Mouse (Mus musculus): Measurements from ENCODE around the gene Gatad2a.
A peak's percentile ranks its signal among the peaks of the same experiment; 100 is the strongest.
"Not testable (repeated sequence)": the region's sequence is repeated elsewhere in the genome, so short reads cannot be mapped to it uniquely, and the experiment has no call there.

Gene Gatad2a

DNA sequence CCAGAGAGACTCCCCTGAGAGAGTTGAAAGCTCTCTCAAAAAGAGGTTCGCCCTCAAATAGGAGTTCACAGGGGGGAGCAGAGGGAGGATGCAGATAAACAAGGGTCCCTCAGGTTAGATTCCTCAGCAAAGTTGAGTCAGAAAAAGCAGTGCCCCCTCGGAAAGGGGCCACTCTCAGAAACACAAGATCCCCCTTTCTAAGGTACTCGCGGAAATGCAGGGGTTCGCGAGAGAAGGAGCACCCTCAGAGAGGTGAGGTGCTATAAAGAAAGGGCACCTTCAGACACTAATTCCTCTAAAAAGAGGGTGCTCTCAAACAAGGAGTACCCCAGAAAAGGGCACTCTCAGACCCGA lies 785 bp downstream of the Gatad2a start:
- DNase-seq (ENCODE audit: low spot score in 2 of 2): no peak

DNA sequence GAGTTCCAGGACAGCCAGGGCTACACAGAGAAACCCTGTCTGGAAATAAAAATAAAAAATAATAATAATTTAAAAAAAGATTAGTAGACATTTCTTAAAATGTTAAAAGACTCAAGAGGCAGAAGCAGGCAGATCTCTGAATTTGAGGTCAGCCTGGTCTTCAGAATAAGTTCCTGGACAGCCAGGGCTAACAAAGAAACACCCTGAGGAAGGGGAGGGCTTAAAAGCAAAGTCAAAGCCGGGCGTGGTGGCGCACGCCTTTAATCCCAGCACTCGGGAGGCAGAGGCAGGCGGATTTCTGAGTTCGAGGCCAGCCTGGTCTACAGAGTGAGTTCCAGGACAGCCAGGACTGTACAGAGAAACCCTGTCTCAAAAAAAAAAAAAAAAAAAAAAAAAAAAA lies 7.2 kb downstream of the Gatad2a start:
- not testable (repeated sequence) for DNase-seq (ENCODE audit: low spot score in 2 of 2)

DNA sequence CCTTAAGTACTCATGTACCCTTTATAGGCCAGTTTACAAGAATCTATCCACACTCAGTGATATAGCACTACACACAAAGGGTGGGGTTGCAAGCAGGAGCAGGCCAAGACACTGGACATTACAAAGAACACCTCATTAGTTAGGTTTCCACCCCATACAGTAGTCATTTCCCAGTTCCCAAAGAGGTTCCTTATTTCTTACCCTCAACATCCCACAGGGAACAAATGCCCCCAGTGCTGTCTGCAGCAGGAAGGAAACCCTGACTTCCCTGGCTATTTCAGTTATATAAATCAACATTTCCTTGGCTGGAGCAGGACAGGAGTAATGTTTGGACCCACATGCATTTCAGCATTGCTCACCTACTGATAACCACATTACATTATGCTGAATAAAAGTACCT lies 8.4 kb downstream of the Gatad2a start:
- DNase-seq (ENCODE audit: low spot score in 2 of 2): no peak

DNA sequence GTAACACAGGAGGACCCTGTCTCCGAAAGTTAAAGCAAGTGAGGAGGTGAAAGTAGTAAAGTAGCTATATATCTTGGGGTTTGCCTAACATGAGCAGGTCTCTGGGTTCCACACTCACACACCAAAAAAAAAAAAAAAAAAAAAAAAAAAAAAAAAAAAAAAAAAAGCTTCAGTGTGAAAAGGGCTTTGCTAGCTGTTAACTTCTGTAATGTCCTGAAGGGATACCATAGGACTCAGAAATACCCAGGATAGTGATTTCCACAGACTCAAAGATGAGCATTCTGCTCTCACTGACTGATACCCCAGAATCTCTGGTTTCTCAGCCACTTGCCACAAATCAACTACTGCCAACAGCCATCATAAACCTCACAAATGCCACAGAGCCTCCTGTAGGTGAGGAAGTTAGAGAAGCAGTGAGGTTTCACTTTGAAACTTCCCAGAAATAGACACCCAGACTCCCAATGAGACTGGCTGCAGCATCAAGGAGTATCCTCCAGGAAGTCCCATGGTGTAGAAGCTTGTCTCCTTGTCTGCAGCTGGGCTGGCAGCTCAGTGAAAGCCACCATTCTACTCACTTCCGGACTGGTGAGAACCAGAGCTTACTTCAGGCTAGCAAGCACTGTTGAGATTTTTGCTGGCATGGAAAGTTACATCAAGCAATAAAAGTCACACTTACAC lies 11.2 kb downstream of the Gatad2a start:
- DNase-seq (ENCODE audit: low spot score in 2 of 2): no peak

DNA sequence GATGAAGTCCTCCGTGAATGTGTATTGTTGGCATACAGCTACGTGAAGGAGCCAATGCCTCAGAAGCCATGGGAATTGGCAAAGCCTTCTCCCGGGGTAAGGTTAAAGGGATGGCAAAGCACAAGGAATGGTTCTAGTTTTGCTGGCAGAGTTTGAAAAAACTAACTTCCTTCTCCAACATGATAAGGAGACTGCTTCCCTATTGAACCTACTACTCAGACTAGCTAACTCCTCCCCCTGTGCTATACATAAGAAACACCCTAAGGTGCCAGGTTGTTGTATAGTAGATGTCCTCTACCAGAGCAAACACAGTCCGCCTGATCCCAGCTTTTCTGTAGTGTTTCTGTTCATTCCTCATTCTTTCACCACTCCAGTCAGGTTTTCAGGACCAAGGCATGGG lies 17.7 kb downstream of the Gatad2a start:
- no peak for DNase-seq (ENCODE audit: low spot score in 2 of 2)

DNA sequence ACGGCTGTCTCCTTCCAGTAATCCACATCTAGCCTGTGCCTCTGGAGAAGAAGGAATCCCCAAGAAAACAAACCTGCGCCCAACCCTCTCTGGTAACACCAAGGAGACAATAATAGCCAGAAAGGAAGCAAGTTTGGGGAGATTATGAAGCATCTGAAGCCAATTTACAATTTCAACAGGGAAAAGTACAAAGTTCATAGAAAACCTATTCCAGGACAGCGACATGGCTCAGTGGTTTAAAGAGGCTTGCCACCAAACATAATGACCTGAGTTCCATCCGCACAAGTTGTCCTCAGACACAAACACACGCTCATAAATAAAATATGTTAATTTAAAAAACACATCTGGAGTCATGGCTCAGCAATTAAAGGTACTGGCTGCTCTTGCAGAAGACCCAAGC lies 21.4 kb downstream of the Gatad2a start:
- no peak for DNase-seq (ENCODE audit: low spot score in 2 of 2)

DNA sequence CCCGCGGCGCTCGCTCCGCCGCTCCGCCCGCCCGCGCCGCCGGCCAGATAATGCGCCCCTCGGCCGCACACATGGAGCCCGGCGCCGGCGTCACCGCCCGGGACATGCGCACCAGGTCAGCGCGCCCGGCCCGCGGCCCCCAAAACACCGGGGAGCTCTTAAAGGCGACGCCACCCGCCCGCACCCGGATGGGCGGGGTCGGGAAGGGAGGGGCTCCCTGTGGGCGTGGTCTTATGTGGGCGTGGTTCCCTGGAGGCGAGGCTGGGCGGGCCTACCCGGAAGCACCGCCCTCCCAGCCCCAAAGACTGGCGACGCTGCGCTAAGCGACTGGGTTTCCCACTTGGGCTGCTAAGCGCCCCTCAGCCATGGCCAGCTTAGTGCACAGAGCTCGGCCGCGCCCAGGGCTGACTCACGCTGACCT lies 22.0 kb downstream of the Gatad2a start:
- DNase-seq (ENCODE audit: low spot score in 2 of 2): peak; percentile 85 to 89

DNA sequence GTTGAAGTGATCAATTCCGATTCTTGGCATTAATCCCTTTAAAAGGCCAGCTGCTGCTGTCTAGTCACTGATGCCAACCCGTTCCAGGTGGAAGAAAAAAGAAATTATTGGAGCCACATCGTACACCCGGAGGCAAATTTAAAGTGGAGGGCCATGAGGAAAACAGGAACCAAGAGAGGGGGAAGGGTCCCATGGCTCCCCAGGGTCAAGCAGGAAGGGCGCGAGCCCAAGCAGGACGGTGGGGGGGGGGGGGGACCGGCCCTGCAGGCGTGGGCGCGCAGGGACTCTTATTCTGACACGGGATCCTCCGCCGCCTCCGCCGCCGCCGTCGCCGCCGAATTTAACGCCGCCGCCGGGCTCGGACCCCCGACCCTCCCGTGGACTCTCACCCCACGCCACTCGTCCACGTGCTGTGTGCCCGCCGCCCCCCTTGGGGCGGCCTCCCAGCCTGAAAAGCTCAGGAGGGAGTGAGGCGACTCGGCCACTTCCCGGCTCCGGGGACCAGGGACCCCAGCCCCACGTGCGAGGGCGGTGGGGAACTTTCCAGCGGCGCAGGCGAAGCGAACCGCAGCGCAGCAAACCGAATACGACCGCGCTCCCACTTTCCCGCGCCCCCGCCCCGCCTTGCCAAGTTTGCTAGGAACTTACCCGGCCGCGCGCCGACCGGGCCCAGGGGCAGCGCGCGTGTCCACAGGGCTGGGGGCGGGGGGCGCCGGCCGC lies 22.6 kb downstream of the Gatad2a start:
- peak; percentile 8 to 13 for DNase-seq (ENCODE audit: low spot score in 2 of 2)

DNA sequence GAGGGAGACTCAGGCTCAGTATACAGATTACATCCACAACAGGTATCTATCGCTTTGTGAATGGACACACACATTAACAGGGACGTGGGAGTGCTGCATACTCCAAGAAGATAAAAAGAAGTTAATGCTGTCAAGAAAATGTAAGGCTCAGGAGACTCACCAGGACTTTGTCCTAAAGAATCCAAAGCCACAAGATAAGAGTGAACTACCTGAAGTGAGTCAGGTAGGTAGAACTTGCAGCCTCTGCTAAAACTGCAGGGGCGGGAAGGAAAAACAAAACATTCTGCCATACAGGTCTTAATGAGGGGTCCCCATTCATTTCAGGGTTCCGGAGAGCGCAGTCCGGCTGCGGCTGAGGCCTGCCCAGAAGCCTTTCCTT lies 23.1 kb downstream of the Gatad2a start:
- DNase-seq (ENCODE audit: low spot score in 2 of 2): no peak

DNA sequence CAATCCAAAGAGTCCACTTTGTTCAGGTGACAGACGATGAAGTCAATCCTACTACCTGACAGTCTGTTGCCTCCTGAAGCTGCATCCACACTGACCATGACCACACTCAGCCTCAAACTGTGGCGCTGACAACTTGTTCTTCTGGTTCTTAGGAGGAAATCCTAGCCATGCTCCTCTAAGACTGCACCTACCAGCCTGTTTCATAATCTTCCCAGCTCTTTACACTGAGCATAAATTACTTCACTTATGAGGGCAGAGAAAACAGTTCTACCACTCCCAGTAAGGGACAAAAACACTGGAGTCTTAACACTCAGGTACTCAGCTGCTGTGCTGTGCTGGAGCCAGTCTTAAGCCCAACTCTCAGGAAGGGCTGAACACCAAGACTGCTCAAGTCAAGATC lies 25.3 kb downstream of the Gatad2a start:
- no peak for DNase-seq (ENCODE audit: low spot score in 2 of 2)

DNA sequence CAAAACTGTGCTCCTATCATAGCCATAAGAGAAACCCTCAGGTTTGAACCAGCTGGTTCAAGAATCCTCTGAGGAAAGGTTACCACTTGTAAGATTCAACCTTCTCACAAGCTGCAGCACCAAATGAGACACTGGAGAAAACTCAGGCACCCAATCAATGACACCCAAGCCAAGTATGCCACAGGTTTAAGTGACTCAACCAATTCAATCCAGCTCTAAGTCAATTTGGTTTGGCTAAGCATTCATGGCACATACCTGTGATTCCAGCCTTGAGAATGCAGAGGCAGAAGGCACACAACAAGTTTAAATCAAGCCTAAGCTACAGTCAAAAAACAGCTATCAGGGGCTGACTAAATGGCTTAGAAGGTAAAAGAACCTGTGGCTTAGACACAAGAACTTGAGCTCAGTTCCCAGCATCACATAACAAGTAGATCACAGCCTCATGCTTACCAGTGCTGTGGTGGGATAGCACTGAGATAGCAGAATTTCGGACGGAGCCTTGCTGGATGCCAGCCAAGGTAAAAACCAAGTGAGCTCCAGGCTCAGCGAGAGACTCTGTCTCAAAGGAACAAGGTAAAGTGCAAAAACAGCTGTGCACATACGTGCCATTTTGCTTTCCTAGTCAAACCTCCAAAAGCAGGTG lies 28.8 kb downstream of the Gatad2a start:
- DNase-seq (ENCODE audit: low spot score in 2 of 2): no peak

DNA sequence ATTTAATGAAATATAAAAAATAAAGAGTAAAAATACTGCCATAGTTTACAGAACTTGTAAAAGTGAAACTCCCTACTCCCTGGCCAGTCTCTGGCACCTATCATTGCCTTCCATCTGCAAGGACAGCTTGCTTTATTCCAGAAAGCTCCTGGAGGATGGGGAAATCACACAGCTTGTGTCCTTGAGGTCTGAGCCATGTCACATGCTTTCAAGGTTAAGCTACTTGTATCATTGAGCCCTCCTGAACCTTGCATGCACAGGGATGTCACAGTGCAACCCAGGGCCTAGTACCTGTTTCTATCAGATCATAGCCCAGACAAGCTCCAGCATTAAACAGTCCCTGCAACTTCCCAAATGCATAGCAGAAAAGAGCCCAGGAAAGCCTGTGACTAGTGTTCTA lies 36.9 kb downstream of the Gatad2a start:
- no peak for DNase-seq (ENCODE audit: low spot score in 2 of 2)

DNA sequence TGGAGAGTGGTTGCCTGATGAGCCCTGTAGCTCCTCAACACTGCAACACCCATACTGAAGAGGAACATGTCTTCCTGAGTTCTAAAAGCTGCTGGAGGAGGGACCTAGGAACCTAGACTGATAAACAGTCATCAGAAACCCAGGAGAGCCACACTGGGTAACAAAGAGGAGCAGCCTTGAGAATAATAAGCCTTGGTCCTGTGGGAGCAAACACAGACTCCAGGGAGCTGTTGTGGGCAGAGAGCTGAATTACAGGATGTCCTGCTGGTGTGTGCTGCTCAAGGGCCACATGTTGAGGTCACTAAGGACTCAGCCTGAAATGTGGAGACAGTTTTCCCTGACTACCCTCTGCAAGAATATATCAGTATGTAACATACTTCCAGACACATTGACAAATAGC lies 38.3 kb downstream of the Gatad2a start:
- no peak for DNase-seq (ENCODE audit: low spot score in 2 of 2)

DNA sequence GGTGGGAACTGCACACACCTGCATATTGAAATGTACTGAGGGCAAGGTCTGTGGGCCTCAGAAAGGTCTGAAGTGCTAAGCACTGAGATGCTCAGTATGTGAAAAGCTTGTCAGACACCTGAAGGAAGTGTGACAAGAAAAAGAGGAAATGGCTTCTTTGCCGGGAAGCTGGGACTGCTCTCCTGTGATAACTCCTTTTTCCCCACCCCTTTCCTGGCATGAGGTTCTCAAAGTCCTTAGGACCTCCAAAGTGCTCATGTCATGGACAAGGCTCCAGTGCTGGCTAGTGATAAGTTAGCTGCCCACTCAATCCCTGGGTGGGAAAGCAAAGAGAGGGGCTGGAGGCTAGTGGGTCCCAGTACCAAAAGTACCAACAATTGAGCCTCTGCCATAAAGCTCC lies 38.8 kb downstream of the Gatad2a start:
- no peak for DNase-seq (ENCODE audit: low spot score in 2 of 2)

DNA sequence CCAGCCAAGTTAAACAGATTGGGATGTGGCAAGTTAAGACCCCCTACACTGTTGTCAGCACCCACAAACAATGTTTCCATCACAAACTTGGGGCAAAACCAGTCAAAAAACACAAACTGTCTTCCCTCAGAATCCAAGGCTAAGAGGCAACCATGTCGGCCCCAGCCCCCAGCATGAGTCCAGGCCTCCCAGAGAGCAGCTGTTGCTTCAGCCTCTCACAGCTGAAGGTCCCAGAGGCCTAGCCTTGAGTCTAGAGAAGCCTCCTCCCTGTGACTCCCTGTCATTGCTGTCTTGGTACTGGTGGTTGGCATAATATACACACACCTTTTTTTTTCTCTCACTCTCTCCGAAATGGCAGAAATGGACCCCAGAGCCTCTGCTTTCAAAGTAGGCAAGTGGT lies 39.5 kb downstream of the Gatad2a start:
- no peak for DNase-seq (ENCODE audit: low spot score in 2 of 2)

DNA sequence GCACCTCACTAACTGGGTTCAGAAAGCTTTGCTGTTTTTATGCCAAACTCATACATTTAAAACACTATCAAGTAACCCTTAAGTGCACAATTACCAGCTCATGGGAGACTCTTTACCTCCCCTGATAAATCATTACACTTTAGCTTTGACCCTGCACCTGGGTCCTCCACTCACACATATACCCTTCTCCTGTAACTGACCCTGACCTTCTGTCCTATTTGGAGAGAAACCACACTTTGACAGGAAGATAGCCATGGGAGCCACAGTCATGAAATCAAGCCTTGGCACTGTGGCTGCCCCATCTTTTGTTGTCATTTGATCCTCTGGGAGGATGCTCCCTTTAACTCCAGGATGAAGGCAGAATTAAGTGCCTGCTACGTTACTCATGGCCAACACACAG lies 41.5 kb downstream of the Gatad2a start:
- DNase-seq (ENCODE audit: low spot score in 2 of 2): no peak

DNA sequence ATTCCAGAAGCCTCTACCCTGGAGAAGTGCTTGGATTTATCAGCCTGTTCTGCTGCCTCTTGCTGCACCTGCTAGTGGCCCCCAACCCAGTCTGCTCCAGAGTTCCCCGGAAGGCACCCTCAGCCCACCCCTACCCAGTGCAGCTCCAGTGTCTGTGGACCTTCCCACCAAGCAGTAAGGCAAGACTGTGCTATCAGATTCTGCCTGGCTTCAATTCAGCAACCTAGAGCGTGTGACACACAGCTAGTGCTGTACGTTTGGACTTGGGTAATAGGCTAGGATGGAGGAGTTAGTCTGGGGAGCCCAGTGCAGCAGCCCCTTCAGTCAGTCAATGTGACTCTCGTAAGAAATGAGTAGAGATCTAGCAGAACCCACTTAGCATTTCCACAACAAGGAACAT lies 42.0 kb downstream of the Gatad2a start:
- DNase-seq (ENCODE audit: low spot score in 2 of 2): no peak

DNA sequence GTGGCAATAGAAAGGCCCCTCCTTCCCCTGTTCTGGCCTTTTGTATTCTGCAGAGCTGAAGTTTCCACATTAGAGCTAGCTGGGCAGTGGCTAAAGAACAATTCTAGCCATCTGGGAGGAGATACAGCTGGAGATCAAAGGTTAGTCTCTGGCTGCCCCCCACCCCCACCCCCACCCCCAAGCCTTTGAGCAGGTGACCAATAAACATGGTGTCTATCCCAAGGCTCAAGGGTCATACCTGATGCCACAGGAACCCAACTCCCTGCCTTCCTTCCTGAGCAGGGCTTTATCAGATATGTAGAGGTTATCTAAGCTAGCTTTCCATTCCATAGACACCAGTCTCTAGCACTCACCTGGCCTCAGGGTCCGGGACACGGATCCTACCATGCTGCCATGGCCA lies 45.9 kb downstream of the Gatad2a start:
- no peak for DNase-seq (ENCODE audit: low spot score in 2 of 2)

DNA sequence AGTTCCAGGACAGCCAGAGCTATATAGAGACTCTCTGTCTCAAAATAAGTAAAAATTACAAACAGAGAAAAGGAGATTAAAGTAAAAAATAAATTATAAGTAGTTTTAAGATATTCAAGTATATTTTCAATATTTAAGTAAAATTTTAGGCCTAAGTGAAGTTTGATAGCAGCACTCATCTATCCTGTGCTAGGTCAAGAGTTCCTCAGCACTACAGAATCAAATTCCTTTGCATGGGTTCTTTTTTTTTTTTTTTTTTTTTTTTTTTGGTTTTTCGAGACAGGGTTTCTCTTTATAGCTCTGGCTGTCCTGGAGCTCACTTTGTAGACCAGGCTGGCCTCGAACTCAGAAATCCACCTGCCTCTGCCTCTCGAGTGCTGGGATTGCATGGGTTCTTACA lies 53.7 kb downstream of the Gatad2a start:
- not testable (repeated sequence) for DNase-seq (ENCODE audit: low spot score in 2 of 2)

DNA sequence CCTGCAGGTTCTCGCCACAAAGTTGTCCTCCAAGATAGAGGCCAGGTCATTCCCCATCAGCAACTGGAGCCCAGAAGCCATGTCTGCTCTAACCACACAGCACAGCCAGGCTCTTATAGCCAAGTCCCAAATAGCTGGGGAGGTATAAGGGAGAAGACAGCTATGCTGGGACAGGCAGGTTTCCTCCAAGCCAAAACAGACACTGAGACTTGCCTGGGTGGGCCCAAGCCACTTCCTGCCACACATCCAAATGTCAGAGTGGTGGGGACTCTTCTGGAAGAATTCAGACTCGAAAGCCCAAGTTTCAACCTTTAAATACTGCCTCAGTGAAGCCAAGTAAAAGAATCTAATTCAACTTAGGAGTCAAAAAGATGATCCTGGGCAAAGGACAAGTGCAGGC lies 55.8 kb downstream of the Gatad2a start:
- no peak for DNase-seq (ENCODE audit: low spot score in 2 of 2)

DNA sequence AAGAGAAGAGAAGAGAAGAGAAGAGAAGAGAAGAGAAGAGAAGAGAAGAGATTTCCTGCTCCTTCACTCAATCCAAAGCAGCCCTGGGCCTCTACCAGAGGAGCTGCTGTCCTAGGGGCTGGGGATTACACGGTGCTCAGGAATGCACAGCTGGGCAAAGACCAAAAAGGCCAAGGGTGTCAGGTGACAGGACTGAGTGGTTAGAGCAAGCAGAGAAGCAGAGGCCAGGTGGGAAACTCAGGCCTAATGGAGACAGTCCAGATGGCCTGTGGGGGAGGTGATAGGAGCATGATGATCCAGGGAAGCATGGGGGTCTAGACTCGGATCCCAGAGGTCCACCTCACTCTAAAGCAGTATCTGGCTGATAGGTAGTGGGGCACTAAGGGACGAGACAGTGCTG lies 56.6 kb downstream of the Gatad2a start:
- DNase-seq (ENCODE audit: low spot score in 2 of 2): no peak

DNA sequence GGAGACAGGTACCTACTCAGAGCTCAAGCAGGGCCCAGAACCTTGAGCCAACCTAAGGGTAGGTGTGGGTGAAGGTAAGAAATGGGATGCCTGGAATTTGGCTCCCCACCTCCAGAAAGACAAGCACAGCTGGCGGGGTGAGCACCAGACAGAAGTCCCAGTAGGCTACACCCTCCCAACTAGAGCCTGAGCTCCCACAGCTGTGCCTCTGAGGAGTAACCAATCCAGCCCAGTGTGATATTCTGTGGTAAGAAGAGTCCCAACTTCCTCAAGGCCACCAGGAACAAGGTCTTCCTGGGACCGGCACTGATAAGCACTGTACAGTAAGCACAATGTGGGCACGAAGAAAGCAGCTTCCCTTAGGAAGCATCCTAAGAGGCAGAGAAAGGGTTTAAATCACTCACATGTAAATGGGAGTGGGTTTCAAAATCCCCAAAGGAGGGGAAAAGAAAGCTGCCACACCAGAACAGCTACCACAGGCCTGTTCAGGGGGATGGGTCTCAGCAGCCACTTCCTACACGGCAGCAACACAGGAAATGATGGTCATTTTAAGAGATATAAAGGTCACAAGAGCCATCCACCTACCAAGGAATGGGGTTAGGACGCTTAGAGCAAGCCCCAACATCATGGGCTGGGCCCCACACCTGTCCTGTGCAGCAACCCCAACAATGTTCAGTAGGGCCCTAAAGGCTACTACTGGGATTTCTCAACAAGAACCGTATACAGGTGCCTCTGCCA lies 57.8 kb downstream of the Gatad2a start:
- no peak for DNase-seq (ENCODE audit: low spot score in 2 of 2)

DNA sequence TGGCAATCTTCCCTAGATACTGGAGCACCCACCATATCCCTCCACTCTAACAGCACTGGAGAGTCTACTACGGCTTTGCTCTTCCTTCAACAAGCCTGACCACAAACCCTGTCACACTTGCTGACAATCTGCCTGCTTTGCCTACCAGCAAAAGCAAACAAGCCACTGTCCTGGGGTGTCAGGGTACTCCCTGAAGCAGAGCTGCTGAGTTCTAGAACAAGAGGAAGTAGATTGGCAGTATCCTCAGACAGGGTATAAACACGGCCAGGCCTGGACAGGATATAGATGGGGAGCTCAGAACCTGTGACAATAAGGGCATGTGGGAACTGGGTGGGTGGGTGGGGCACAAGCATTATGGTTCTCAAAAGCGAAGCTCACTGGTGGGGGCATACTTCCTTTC lies 58.7 kb downstream of the Gatad2a start:
- no peak for DNase-seq (ENCODE audit: low spot score in 2 of 2)

Measured in right cerebral cortex, adult 2 months (tissue).